Mouse (Mus musculus) limb, embryonic 14.5 days (tissue): ENCODE results near the gene Epgn. TPM values are rescaled to one million over a fixed set of nuclear protein-coding genes. Genes with fewer than 3 reads are reported as not detected.

Source experiments
- ATAC-seq: fragments of 200-750 bp; cut with Nextera tagmentation; 2 replicates; pipeline ENCODE4 v1.8.0; 2017; ENCODE audit warnings: low read depth, moderate number of reproducible peaks, moderate TSS enrichment; ENCODE audit not compliant: low FRiP score
- DNase-seq: peaks from one replicate; pipeline ENCODE4 v3.0.0-alpha.2; 2015; ENCODE audit warnings: low spot score
- H3K27ac ChIP-seq: fragments of 300-500 bp; sonication (generic); replicated peaks from 2 replicates; pipeline ENCODE4 v1.5.1; 2014; ENCODE audit warnings: low read depth, mild to moderate bottlenecking, low read length, moderate library complexity, mixed read lengths
- H3K27me3 ChIP-seq: fragments of 300-500 bp; sonication (generic); 2 replicates; pipeline ENCODE4 v1.6.1; 2014; ENCODE audit warnings: low read length, mixed read lengths; ENCODE audit not compliant: control insufficient read depth, insufficient read depth
- H3K36me3 ChIP-seq: fragments of 300-500 bp; sonication (generic); 2 replicates; pipeline ENCODE4 v1.6.1; 2014; ENCODE audit warnings: mild to moderate bottlenecking, low read length, moderate library complexity, mixed read lengths; ENCODE audit not compliant: control insufficient read depth, insufficient read depth
- H3K4me1 ChIP-seq: fragments of 300-500 bp; sonication (generic); 2 replicates; pipeline ENCODE4 v1.6.1; 2014; ENCODE audit warnings: antibody characterized with exemption, low read length, mixed read lengths; ENCODE audit not compliant: control insufficient read depth, insufficient read depth
- H3K4me2 ChIP-seq: fragments of 300-500 bp; sonication (generic); replicated peaks from 2 replicates; pipeline ENCODE4 v1.6.1; 2014; ENCODE audit warnings: low read depth, mild to moderate bottlenecking, low read length, moderate library complexity; ENCODE audit not compliant: severe bottlenecking
- H3K4me3 ChIP-seq: fragments of 300-500 bp; sonication (generic); replicated peaks from 2 replicates; pipeline ENCODE4 v1.5.1; 2014; ENCODE audit warnings: low read length
- H3K9ac ChIP-seq: fragments of 300-500 bp; sonication (generic); 2 replicates; pipeline ENCODE4 v1.6.1; 2014; ENCODE audit warnings: mild to moderate bottlenecking, low read depth, low read length, moderate library complexity; ENCODE audit not compliant: severe bottlenecking
- H3K9me3 ChIP-seq: fragments of 300-500 bp; sonication (generic); 2 replicates; pipeline ENCODE4 v1.6.1; 2016; ENCODE audit warnings: low read length; ENCODE audit not compliant: control insufficient read depth
- POLR2A ChIP-seq: fragments of 200-500 bp; IDR thresholded peaks from 2 replicates; pipeline ENCODE4 v1.8.0; 2012; ENCODE audit warnings: inconsistent platforms, mild to moderate bottlenecking, moderate library complexity, borderline replicate concordance; ENCODE audit not compliant: insufficient read depth, insufficient read length; ENCODE audit errors: extremely low read depth
- WGBS: fragments of 180-500 bp; shearing (Covaris S2); extraction: QIAGEN DNeasy Blood & Tissue Kit; methylation state at CpG from one replicate; pipeline ENCODE4 v1.1.7; 2014; 5-methylcytosine and 5-hydroxymethylcytosine counted together
- polyA plus RNA-seq, 2 experiments: library from polyadenylated mRNA; depleted of rRNA in 1 of 2; stranded (reverse) in 1 of 2; unstranded in 1 of 2; fragments of >200 nt; fragmentation: Nextera tagmentation in 1 of 2; extraction: Ambion mirVana in 1 of 2; gene quantifications; 2 replicates each; pipeline versions ENCODE4 v1.2.1 to v1.2.3; 2012 to 2014

Gene Epgn
- polyA plus RNA-seq, 2 experiments, result 0.25 to 0.44 TPM

DNA sequence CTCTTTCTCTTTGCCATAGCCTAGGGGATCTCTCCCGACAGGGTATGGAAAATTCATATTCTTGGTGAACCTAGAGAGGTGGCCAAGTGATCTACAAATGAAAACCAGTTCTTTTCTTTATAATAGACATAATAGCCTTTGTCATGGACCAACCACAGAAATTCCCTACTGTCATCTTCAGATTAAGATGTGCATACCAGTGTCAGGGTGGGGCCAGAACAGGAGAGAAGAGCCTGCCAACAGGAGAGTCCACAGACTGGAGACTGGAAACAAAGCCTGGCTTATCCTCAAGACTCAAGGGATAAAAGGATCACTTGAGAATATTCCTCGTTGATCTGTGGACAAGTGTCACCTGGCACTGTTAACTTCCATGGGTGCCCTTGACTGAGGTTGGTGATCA lies 10.5 kb downstream of the Epgn start:
- no peak for ATAC-seq
- no peaks in the 10 kb centered on the region for H3K27me3 ChIP-seq
- no peak overlapping the region for H3K4me3 ChIP-seq
- H3K27ac ChIP-seq, result no peak overlapping the region
- 70% methylated on average over 2 of the region's 2 CpGs for WGBS
- no peaks in the 10 kb centered on the region for H3K4me1 ChIP-seq
- DNase-seq, result no peak
- no peak overlapping the region for H3K9ac ChIP-seq
- H3K36me3 ChIP-seq, result no peaks in the 10 kb centered on the region
- H3K9me3 ChIP-seq, result no peaks in the 10 kb centered on the region
- no peak overlapping the region for H3K4me2 ChIP-seq
- TF ChIP-seq POLR2A, result no peak

- Histone ChIP-seq H3K4me2 (no peak overlapping the region), H3K4me3 (no peak overlapping the region), H3K4me1 (no peaks in the 10 kb centered on the region), H3K9ac (no peak overlapping the region), H3K9me3 (no peaks in the 10 kb centered on the region), H3K27me3 (no peaks in the 10 kb centered on the region), H3K36me3 (no peaks in the 10 kb centered on the region), H3K27ac (no peak overlapping the region)
- DNase-seq (peak; percentile 66), ATAC-seq (no peak)
- TF ChIP-seq POLR2A, result no peak
- WGBS, result 14% methylated on average over 2 of the region's 2 CpGs
Observed at GRCm38 (mm10) chr5:91038547-91038946, 11.3 kb downstream of the Epgn start.

DNA sequence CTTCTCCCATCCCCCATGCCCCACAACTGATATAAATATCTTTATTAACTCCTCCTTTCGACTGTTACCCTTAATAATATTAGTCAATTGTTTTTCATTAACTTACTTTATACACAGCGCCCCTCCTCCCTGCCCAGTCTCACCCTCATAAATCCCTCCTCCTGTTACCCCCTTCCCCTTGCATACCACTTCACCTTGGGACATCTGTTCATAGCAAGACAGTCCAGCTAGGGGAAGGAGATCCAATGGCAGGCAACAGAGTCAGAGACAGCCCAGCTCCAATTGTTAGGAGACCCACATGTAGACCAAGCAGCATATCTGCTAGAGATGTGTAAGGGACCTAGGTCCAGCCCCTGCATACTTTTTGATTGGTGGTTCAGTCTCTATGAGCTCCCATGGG lies 11.7 kb downstream of the Epgn start:
- TF ChIP-seq POLR2A, result no peak
- H3K4me3 ChIP-seq, result no peak overlapping the region
- H3K9me3 ChIP-seq, result no peaks in the 10 kb centered on the region
- no peak overlapping the region for H3K4me2 ChIP-seq
- ATAC-seq (no peak), DNase-seq (no peak)
- no peaks in the 10 kb centered on the region for H3K36me3 ChIP-seq
- no peaks in the 10 kb centered on the region for H3K4me1 ChIP-seq
- H3K9ac ChIP-seq, result no peak overlapping the region
- H3K27me3 ChIP-seq, result no peaks in the 10 kb centered on the region
- H3K27ac ChIP-seq, result no peak overlapping the region
- WGBS, result 46% methylated on average over 2 of the region's 2 CpGs

DNA sequence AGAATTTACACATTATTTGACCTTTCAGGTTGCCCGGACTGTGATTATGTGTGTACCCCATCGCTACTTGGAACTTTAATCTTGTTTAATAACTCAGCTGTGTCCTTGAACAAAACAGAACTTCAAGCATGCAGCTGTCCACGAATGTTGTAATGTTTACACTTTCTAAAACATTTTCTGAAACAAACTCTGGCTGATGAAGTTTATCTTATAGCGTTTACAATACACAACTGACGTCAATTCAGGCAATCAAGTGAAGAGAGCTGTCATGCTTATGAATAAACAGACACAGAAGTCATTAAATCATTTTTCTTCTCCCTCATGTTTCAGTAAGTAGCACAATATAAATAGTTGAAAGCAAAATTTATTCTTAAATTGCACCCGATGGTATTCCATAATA lies 20.7 kb downstream of the Epgn start:
- Histone ChIP-seq H3K36me3 (no peaks in the 10 kb centered on the region), H3K9ac (no peak overlapping the region), H3K4me3 (no peak overlapping the region), H3K27ac (no peak overlapping the region), H3K4me2 (no peak overlapping the region), H3K4me1 (no peaks in the 10 kb centered on the region), H3K27me3 (no peaks in the 10 kb centered on the region), H3K9me3 (no peaks in the 10 kb centered on the region)
- ATAC-seq (no peak), DNase-seq (no peak)
- whole genome bisulfite sequencing, result 73% methylated on average over 6 of the region's 6 CpGs
- no peak for TF ChIP-seq POLR2A

DNA sequence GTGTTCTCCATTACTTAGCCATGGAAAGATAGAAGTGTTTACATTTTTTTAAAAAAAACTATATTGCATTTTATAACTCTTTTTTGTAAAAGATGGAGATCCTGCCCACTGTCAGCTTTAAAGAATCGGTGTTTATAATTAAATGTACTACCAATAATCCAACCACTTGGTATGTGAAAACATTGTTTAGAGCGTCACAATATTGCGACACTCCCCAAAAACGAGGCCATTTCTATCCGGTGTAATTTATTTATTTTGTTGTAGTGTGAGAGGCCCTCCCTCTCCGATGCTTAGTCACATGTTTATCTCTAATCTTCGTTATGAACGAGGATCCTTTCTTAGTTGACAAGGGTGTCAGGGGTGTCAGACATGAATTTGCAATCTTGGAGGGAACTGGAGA lies 21.1 kb downstream of the Epgn start:
- ATAC-seq (no peak), DNase-seq (no peak)
- 89% methylated on average over 8 of the region's 8 CpGs for WGBS
- H3K27ac ChIP-seq, result no peak overlapping the region
- no peak for TF ChIP-seq POLR2A
- no peak overlapping the region for H3K9ac ChIP-seq
- no peaks in the 10 kb centered on the region for H3K36me3 ChIP-seq
- no peak overlapping the region for H3K4me2 ChIP-seq
- H3K4me1 ChIP-seq, result no peaks in the 10 kb centered on the region
- no peaks in the 10 kb centered on the region for H3K27me3 ChIP-seq
- H3K9me3 ChIP-seq, result no peaks in the 10 kb centered on the region
- no peak overlapping the region for H3K4me3 ChIP-seq

- 51% methylated on average over 4 of the region's 4 CpGs for WGBS
- Histone ChIP-seq H3K4me3 (no peak overlapping the region), H3K4me2 (no peak overlapping the region), H3K27me3 (peaks cover 19% of the 10 kb centered on the region), H3K36me3 (no peaks in the 10 kb centered on the region), H3K27ac (no peak overlapping the region), H3K9ac (no peak overlapping the region), H3K9me3 (no peaks in the 10 kb centered on the region), H3K4me1 (no peaks in the 10 kb centered on the region)
- DNase-seq (no peak), ATAC-seq (no peak)
- TF ChIP-seq POLR2A, result no peak
Observed at GRCm38 (mm10) chr5:91072340-91072739, 45.1 kb downstream of the Epgn start.
